Mouse (Mus musculus) adrenal gland, postnatal 10 days (tissue): ENCODE data around the gene Cux1. TPM values are rescaled to one million over a fixed set of nuclear protein-coding genes. Genes with fewer than 3 reads are reported as not detected.

Source experiments
- DNase-seq: peaks from one replicate; pipeline ENCODE4 v3.0.0; 2021; ENCODE audit warnings: mixed read lengths
- total RNA-seq, 2 experiments: library from RNA; stranded (reverse); gene quantifications; 2 replicates each; pipeline ENCODE4 v1.2.3; 2021

Cux1 gene
- total RNA-seq, 2 experiments from 2014 or later: 79.1 to 95.4 TPM

- DNase-seq: no peak
Observed at GRCm38 (mm10) chr5:136379405-136379804, 187.9 kb downstream of the Cux1 start.

GRCm38 (mm10) chr5:136377101-136377500, 190.2 kb downstream of the Cux1 start:
- no peak for DNase-seq

DNA sequence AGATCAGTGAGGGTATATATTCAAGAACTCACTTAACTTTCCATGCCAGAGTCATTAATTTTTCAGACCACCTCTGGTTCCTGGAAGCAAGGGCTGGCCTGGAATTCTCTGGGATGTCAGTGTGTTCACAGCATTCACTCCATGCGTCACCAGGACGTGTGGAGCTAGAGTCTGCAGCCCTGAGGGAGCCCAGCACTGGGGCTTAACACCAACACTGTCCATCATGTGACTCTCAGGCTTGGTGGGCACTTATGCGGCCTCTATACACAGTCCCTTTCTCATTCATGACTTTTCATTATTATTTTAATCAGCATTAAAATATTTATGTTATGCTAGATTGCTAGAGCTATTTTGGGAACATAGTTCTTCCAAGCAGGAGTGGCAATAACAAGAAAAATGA, 191.9 kb downstream of the Cux1 start:
- no peak for DNase-seq

- DNase-seq: peak; percentile 27
Observed at GRCm38 (mm10) chr5:136372276-136372675, 195.0 kb downstream of the Cux1 start.

DNA sequence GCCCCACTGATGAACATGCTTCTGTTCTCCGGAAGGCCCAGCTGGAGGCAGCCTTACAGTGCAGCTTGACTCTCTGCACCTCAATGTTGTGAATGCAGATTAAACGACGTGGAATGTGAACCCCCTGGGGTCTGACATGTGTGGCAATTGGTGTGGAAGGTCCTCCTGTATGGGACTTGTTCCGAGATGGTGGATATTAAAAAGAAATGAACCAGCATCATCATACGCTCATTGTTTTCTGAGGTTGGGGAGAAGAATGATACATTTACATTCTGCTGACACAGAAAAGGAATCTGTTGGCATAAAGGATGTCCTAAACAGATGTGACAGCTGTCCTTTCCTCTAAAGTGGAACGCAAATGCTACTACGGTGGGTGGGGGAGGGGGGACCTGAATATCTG, 203.9 kb downstream of the Cux1 start:
- DNase-seq: no peak

DNA sequence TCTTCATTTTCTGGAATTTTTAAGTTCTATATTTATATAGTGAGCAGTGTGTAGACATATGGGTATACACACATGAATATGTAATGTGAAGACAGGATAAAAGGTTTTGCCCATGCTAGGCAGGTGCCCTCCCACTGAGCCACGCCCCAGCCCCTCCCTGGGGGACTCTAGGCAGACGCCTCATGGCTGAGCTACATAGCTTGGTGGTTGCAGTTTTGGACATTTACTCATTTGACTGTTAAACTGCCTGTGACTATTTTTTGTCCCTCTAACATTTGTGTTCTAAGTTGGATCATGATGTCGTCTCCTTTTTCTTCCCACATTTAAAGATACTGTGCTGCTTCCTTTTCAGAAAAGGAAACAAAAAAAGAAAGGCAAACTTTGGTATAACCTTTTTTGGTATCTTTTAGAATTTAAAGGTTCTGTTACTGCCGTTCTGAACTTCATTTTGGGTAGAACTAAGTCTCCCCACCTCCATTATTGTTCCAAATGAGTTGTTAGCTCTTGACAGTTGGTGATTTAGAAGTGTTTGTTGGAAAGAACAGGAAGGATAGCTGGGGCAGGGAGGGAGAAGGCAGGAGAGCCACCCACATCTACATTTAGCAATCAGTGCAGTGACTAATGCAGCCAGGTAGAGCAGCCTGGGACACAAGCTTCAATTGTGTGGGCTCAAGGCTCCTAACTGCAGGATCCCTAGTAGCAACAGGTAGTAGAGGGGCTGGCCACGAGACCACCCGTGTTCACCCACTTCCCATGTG, 204.6 kb downstream of the Cux1 start:
- no peak for DNase-seq

DNA sequence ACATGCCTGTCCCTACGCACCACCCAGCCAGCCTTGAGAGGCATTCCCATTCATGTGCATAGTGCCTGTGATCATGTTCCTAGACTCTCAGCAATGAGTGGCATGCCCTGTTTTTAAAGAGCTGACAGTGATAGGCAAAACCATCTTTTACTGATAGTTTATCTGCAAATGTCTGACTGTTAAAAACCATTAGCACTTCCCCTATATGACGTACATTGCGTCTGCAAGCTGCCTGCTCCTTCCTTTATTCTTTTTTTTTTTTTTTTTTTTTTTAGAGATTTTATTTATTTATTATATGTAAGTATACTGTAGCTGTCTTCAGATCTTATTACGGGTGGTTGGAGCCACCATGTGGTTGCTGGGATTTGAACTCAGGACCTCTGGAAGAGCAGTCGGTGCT, 205.3 kb downstream of the Cux1 start:
- DNase-seq: no peak

DNA sequence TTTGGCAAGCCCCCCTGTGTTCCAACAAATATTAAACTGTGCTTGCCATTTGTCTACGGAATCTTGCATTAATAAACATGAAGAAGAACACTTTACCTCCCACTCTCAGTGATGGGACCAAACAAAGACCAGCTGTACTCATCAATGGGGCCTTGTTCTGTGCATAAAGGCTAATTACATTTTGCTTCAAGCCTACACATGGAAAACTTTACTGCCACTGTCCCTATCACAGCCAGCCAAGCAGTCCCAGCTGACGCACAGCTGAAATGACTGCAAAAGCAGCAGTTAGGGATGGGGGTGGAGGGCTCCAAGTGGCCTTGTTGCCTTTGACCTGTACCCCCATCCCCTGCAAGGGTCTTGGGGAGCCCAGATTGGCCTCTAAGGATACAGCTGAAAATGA, 210.1 kb downstream of the Cux1 start:
- DNase-seq: no peak

GRCm38 (mm10) chr5:136355583-136356126, 211.6 kb downstream of the Cux1 start:
- DNase-seq: no peak

- DNase-seq: peak; percentile 47
Observed at GRCm38 (mm10) chr5:136354729-136355128, 212.6 kb downstream of the Cux1 start.

- DNase-seq: no peak
Observed at GRCm38 (mm10) chr5:136353114-136353513, 214.2 kb downstream of the Cux1 start.

DNA sequence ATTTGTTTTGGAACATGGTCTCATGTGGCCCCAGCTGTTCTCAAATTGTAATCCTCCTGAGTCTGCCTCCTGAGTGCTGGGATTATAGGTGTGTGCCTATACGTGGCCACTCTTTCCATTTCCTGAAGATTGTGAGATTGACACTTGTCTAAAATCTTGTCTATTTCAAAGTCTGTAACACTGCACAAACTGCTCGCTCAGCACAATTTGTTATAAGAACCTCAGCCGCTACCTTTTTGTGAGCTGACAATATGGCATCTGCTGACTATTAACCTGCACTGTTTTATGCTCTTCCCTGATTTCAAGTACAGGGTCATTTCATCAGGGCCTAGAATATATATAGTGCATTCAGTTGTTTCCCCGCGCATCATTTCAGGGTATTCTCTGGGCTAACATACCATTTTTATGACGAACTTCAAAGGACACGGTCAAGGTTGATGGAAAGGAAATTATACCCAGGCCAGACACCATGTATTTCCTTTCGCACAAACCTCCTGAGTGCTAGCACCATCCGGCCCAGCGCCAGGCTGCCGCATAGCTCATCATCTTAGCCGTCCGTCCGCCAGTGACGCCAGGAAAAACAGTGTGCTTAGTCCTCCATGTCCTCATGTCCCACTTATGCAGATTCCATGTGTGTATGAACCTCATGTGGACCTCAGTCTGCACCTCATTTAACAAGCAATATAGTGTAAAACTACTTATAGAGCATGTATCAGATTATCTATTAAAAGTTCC, 224.0 kb downstream of the Cux1 start:
- DNase-seq: no peak

DNA sequence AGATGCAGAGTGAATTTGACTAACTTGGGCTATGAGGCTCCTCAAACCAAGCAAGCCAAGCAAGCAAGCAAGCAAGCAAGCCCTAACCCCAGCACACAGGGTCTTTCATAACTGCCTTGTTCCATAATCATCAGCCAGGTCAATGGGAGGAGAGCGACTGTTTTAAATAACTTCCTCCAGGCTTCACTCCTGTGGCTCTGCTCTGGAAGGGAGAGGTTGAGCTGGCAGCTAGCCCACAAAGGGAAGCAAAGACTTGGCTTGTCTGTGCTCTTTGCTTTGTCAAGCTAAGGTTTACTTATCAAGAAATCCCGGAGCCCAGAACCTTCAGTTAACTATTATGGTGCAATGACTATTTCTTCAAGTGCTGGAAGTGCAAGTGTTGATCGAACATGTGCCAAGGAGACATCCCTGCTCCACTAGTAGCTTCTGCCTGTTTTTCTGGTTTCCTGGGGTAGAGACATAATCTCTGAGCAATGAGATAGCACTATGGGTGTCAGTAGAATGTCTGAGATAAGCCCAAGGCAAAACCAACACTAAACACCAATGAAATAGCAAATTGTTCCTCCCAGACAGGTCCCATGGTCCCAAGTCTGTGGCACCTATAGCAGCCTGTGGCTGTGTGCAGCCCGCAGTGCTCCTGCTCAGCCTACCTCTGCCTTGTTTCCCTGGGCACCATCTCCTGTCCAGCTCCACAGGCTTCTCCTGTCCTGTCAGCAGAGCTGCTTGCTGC, 230.3 kb downstream of the Cux1 start:
- DNase-seq: peak; percentile 32

DNA sequence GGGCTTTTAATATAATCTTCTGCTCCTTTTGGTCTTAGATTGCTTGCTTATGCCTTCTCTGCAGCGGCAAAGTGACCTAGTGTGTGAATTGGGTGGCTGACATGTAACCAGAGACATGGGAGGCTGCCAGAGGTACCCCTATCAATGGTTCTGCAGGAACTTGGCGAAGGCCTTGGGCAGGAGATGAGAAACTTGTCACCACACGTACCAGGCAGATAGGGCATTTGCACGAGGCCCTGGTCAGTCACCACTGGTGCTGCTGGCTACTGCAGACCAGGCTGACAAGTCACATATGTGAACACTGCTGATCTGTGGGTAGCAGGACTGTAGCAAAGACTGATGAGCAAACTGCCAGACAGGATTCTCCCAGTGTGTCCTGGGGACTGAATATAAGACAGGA, 231.6 kb downstream of the Cux1 start:
- DNase-seq: no peak

DNA sequence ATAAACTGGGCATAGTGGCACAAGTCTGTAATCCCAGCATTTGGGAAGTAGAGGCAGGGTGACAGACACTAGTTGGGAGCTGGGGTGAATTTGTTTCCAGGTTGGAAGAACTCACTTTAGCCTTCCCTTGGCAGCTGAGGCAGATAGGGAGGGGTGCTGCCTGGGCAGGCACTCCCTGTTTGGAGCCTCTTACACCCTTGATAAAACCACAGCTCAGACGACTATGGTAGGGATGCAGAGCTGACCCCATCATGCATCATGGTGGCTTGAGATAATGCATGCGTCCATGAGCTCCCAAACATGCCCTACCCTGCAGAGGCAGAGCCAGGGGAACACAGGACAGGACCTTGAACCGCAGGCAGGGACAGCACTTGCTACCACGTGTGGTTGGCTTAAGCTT, 232.5 kb downstream of the Cux1 start:
- DNase-seq: no peak

- no peak for DNase-seq
Observed at GRCm38 (mm10) chr5:136334051-136334450, 233.2 kb downstream of the Cux1 start.

DNA sequence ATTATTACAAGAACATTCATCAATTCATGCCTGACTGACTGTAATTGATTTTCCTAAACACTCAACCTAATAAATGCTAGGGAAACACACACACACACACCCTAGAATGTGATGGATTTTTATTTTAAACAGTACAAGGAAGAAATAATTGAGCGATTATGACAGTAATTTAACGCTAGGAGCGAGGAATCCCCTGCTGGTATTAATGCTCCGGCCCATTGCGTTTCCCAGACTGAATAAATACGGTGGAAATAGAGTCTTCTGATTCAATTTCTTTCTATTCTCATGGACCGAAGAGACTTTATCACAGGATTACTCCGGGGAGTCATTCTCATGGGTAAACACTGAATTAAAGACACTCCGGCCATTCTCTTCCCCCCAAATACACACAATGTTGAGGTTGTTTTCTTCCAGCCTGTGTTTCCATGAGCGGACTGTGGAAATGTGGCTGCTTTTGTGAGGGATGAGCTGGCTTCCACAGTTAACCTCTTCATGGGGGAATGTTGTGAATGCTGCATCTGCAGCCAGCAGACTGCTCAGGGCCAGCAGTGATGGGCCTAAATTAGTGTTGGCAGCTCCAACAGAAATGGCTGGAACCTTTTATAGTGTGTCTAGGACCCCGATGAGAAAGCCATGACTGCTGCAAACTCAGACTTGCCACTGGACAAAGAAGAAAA, 234.4 kb downstream of the Cux1 start:
- no peak for DNase-seq

GRCm38 (mm10) chr5:136327736-136328135, 239.6 kb downstream of the Cux1 start:
- DNase-seq: no peak

DNA sequence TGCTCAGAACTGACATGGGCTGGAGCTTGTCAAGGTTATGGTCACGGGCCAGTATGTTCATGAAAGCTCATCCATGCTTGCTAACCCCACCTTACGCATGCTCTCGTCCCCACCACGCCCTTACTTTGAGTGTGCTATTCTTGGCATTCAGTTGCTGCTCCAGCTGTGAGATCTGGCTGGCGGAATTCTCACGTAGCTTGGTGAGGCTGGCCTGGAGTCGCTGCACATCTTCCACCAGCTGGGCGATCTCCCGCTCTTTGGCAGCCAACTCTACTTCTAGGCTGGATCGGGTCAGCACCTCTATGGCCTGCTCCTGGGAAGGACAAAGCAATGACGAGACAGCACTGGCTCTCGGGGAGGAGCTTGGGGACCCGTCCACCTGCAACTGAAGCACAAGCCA, 240.7 kb downstream of the Cux1 start:
- no peak for DNase-seq

DNA sequence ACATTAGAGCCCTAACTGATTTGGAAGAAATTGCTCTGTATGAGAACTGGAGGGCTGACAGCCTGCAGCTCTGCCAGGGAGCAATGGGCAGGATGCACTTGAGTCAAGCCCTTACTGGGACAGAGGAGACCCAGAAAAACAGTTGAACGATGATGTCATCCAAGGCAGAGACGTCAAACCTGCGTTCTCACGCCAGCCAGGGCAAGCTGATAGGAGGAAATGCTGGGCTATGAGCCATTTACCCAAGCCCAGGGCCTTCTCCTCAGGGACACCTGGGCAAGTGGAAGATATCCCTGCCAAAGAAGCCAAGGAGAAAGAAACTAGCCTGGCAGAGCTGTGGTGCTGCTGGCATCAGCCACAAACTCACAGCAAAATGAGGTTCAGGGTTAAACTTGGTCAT, 242.8 kb downstream of the Cux1 start:
- peak; percentile 75 for DNase-seq

- peak; percentile 26 for DNase-seq
Observed at GRCm38 (mm10) chr5:136321378-136321777, 245.9 kb downstream of the Cux1 start.

- DNase-seq: no peak
Observed at GRCm38 (mm10) chr5:136312566-136312965, 254.7 kb downstream of the Cux1 start.
